Mouse (Mus musculus) common myeloid progenitor, adult 5-6 weeks (primary cell): Measurements from ENCODE around the gene Wdr19. TPM values are rescaled to one million over a fixed set of nuclear protein-coding genes. Genes with fewer than 3 reads are reported as not detected.

Source experiments
- ATAC-seq: replicated peaks from 2 replicates; pipeline ENCODE4 v1.8.0; 2016; ENCODE audit warnings: low read depth, mild to moderate bottlenecking, moderate TSS enrichment, inconsistent platforms; ENCODE audit not compliant: poor library complexity, severe bottlenecking
- total RNA-seq: library from RNA; stranded (forward); fragments of 200-1000, 187-1606 nt; gene quantifications from 2 replicates; pipeline ENCODE4 v1.2.3, GENCODE M21; 2017

Wdr19 gene
- total RNA-seq, 1 experiment from 2014 or later: 4.7 TPM

- no peak for ATAC-seq
These were observed 94.1 kb downstream of the Wdr19 start for GRCm38 (mm10) chr5:65293627-65294026.

DNA sequence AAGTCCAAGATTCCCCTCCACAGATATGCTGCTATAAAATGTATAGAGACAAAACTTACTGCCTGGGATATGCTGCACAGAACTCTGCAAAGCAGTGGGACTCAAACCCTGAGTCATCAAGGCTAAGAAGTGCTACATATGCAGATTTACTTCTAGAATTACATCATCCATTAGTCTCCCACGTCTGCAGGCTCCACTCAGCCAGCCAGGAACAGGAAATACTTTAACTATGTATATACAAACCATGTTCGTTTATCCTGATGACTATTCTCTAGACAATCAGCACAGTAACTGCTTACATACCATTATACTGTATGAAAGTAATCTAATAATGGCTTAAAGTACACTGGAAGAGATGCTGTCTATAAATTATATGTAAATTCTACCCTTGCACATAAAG is 94.8 kb downstream of the Wdr19 start:
- ATAC-seq: no peak

DNA sequence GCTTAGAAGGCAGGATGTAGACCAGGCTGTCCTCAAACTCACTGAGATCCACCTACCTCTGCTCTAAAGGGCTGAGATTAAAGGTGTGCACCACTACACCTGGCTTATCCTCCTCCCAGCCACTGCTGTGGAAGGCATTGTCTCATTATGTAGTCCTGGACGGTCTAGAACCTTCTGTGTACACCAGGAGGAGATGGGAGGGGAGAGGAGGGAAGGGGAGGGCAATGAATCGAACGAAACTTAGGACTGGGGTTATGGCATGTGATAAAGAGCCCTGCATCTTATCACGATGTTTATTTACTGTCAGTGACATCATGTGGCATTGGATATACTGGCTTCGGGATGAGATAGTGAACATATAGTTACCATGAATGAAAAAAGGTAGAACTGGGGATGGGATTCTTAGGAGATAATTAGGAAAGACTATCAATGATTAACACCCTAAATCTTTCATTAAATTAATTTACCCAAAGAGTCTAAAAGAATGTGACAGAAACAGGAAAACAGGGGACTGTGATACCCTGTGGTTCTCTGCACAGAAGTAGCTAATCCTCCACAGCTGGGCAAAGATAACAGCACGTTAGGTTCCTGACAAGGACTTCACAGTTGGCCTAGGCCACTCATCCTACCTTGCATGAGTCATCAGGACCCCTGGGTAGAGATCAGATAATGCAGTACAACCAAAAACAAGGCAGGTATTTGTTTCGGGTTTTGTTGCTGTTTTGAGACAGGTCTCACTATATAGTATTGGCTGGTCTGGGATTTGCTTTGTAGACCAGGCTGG is 98.9 kb downstream of the Wdr19 start:
- 0 out of 2 replicates have a peak, but pooled peaks have one; percentile 58 for ATAC-seq

GRCm38 (mm10) chr5:65299623-65300022 is 100.1 kb downstream of the Wdr19 start:
- peak; percentile 39; the same call in 1 of the 2 replicates for ATAC-seq

DNA sequence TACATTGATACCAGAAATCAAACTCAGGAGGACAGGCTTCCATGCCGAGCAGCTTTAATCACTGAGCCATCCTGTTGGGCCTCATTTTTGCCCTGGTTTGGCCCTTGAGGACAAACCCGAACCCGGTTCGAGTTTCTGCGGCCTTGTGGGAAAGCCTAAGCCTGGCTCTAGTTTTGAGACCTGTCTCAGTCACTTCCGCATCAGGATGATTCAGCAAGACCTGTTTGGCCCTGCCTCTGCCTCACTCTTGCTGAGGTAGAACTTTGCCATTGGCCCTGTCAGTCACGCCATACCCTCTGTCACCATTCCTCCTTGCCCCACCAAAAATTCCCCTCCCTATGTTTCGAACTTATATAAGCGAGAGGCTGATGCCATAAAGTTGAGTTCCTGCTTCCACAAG is 100.6 kb downstream of the Wdr19 start:
- ATAC-seq: no peak

GRCm38 (mm10) chr5:65305516-65305915 is 106.0 kb downstream of the Wdr19 start:
- no peak for ATAC-seq

GRCm38 (mm10) chr5:65308208-65308607 is 108.7 kb downstream of the Wdr19 start:
- no peak for ATAC-seq

DNA sequence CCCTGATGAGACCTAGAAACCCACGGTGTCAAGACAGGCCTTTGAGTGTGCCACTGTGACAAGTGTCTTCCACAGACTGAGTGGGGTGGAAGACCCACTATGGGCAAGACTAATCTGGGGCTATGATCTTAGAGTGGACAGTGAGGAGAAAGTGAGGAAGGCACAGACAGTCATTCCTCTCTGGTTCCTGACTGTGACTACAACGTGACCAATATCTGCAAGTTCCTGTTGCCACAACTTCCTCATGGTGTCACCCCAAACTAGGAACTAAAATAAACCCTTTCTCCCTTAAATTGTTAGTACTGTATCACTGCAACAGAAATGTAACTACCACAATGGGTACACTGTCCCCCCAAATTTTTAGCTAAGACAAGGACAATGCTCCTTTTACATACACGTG is 109.4 kb downstream of the Wdr19 start:
- peak; percentile 81 for ATAC-seq

Other genes with a start within 250 kb of the Wdr19 start
- gene Tlr6, start 239.6 kb upstream of the Wdr19 start, total RNA-seq: 1.2 and 1.8 TPM in 2 replicates
- gene Fam114a1, start 229.6 kb upstream of the Wdr19 start, total RNA-seq: 4.4 and 5.9 TPM in 2 replicates
- gene Tmem156, start 107.6 kb upstream of the Wdr19 start, total RNA-seq: 9.6 and 13.0 TPM in 2 replicates
- 39.5 and 51.5 TPM in 2 replicates for gene Klhl5, start 92.2 kb upstream of the Wdr19 start, total RNA-seq
- 122 and 172 TPM in 2 replicates for gene Rfc1, start 136.0 kb downstream of the Wdr19 start, total RNA-seq
- not detected in 2 replicates for gene Klb, start 148.6 kb downstream of the Wdr19 start, total RNA-seq
- gene Rpl9, start 191.7 kb downstream of the Wdr19 start, total RNA-seq: 2,315 and 2,637 TPM in 2 replicates
- gene Lias, start 191.8 kb downstream of the Wdr19 start, total RNA-seq: 34.7 and 42.6 TPM in 2 replicates
- 36.8 and 41.7 TPM in 2 replicates for gene Ugdh, start 236.3 kb downstream of the Wdr19 start, total RNA-seq